Mouse (Mus musculus): ENCODE measurements at regions not wholly inside any gene's neighbourhood (a gene's known extent, or its start where the extent isn't known, plus 50 kb on each side); places are given as distances from the start of the nearest gene placed in this dataset.

- TF ChIP-seq CHD2 (IDR thresholded peaks at IDR 0.05; ENCODE audit: low read depth, low read length) (no peak), MAFK (IDR thresholded peaks at IDR 0.05; ENCODE audit: insufficient read depth, low read depth, low read length) (no peak), HCFC1 (IDR thresholded peaks at IDR 0.05; ENCODE audit: borderline replicate concordance, insufficient read depth, low read length) (no peak), ZNF384 (IDR thresholded peaks at IDR 0.05; ENCODE audit: low read depth, low read length) (no peak)
Observed at GRCm38 (mm10) chr4:96979876-96980275, 194.9 kb upstream of the Gm12695 start.
